Mouse (Mus musculus): ENCODE measurements at regions not wholly inside any gene's neighbourhood (a gene's known extent, or its start where the extent isn't known, plus 50 kb on each side); places are given as distances from the start of the nearest gene placed in this dataset.
A peak's percentile ranks its signal among the peaks of the same experiment; 100 is the strongest.

- DNase-seq (ENCODE audit: low read depth, low spot score), result no peak
Measured at GRCm38 (mm10) chr14:29784506-29784905, 62.8 kb upstream of the Cacna2d3 start.

- DNase-seq (ENCODE audit: low read depth, low spot score), result no peak
Measured at GRCm38 (mm10) chr14:29786431-29786830, 64.8 kb upstream of the Cacna2d3 start.

DNA sequence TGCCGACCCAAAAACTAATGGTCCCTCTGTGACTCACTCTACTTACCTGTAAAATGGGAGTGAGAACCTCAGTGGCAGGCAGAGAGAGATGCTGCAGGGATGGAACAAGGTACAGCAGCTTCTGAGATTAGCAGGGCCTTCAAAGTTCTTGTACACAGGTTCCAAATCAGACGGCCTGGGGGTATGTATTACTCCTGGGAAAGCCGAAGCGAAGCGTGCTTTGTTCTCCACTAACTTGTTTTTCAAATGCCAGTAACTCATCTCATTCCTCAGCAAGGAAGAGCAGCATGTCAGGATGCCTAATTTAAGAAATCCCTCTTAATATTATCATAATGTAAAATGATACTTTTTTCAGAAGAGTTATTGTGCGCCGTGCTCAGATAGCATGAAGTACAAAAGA, 66.1 kb upstream of the Cacna2d3 start:
- DNase-seq (ENCODE audit: low read depth, low spot score), result no peak

DNA sequence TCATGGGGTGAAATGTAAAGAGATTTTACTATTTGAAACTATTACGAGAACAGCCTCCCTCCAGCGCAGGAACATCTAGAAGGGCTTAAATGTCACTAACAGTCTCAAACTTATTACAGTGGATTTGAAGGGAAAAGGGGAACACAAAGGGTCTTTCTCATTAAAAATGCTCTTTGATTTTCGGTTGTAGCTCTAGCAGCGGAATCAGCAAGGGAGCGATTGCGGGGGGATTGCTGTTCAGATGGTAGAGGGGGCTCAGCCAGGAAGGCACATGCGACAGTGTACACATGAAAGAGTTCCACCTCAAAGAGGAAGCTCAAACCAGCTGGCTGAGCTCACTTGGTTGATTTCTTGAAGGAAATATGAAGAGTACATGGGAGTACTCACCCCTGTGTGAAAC, 66.7 kb upstream of the Cacna2d3 start:
- no peak for DNase-seq (ENCODE audit: low read depth, low spot score)

DNA sequence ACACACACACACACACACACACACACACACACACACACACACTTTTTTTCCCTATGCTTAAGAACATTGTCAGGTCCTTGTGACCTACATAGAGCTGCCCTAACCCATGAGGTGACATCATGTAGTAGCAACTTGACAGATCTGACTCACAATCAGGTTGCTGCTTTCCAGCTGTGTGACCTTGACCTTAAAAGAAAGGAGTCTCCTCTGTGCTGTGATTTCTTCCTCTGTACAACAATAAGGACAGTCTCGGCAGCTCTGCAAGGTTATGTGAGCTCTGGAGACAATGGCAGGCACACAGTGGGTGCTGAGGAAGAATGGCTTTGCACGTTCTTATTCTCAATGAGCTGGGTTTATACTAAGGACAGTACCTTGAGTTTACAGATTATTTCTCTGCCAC, 73.7 kb upstream of the Cacna2d3 start:
- DNase-seq (ENCODE audit: low read depth, low spot score), result no peak

DNA sequence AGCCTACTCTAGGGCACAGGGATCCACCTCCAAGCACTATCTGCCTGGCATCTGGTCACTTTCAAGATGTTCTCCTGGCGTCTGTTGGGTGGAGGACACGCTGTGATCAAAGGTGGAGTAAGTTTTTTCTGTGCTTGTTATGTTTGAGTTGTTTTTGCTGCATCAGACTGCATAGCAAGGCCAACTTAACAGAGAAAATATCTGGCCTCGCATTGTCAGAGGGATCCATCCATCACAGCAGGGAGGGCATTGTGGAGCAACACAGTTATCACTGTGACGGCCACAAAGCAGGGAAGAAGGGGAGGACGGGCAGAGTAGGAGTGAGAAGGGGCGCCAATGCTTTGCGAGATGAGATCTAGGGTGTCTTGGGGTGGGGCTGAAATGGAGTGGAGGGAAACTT, 74.7 kb upstream of the Cacna2d3 start:
- DNase-seq (ENCODE audit: low read depth, low spot score), result no peak

- no peak for DNase-seq (ENCODE audit: low read depth, low spot score)
Measured at GRCm38 (mm10) chr14:29799852-29800251, 78.2 kb upstream of the Cacna2d3 start.

DNA sequence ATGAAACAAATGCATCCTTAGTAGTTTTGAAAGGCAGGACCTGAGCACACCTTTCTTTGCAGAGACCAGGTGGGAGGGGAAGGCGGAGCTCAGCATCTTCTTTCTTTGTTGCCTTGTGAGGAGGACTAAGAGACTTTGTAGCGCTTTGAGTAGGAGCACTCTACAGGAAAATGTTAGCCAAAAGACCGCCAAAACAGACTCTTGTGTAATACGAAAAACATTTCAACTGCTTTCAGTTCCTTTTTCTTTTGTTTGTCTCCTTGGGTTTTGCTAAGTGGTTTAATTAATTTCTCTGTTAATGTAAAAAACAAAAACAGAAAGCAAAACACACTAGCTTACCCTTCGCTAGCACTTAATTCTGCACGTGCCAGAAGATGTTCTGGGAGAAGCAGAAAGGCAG, 83.6 kb upstream of the Cacna2d3 start:
- no peak for DNase-seq (ENCODE audit: low read depth, low spot score)

GRCm38 (mm10) chr14:29807881-29808280, 86.2 kb upstream of the Cacna2d3 start:
- no peak for DNase-seq (ENCODE audit: low read depth, low spot score)

DNA sequence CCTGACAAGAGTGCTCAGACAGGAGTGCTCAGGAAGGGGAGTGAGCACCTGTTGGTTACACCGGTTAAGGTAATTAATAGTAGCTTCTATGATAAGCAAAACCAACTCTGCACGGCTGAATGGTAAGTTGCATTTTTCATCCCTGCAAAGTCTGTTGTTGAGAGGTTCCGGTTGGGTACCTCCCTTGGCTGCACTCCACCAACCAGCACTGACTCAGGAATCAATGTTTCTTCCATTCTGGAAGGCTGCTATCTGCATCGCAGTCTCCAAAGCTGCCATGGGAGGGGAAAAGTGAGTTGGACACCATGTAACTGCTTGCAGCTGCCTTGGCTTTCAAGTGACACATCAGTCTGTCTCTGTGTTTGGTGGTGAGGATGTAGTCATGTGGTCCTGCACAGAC, 93.0 kb upstream of the Cacna2d3 start:
- DNase-seq (ENCODE audit: low read depth, low spot score), result peak; percentile 21

DNA sequence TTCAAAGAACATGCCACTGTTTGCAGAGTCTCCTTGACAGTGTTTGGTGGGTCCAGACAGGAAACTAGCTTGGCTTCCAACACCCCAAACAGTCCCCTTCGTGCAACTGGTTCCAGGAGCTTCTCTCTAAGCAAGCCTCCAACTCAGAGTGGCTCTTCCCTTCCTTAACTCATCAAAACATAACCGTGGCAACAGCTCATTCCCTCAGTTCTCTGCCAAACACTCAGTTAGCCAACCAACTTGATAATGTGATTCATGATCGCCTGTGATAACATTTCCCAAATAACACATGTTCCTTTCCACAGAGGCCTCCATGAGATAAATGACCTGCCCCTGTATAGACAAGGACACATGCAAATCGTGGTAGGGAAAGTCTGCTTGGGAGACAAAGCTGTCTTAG, 95.9 kb upstream of the Cacna2d3 start:
- no peak for DNase-seq (ENCODE audit: low read depth, low spot score)

DNA sequence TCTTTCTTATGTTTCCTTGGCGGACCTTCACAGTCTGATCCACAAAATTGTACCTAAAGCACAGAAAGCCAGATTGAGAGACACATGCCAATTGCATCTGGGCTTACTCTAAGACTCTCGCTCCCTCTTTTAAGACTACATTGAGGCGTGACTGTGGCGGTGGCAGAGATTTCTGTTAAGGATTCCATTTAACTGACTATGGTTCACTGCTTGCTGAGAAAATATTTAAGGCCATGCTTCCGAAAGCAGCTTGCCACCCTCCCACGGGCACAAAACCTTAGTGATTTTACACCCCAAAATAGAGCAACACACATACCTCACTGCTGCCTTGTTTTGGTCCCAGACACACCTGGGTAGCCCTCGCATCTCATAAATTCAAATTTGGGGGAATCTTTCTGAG, 96.6 kb upstream of the Cacna2d3 start:
- DNase-seq (ENCODE audit: low read depth, low spot score), result peak; percentile 69

GRCm38 (mm10) chr14:29818751-29819150, 97.1 kb upstream of the Cacna2d3 start:
- peak; percentile 49 for DNase-seq (ENCODE audit: low read depth, low spot score)

DNA sequence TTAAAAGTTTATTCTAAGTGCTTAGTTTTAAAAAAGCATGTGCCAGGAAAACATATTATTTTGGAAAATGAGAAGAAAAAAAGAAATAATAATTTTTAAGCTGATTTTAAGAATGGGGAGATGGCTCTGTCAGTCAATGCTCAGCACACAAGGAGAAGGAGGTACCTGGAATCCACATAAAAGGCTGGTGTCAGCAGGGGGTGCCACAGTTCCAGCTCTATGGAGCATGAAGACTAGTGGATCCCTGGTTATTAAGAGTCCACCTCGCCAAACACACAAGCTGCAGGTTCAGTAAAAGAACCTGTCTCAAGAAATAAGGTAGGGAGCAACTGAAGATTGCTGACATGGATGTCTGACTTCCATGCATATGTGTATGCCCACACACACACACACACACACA, 115.4 kb upstream of the Cacna2d3 start:
- DNase-seq (ENCODE audit: low read depth, low spot score), result no peak

- no peak for DNase-seq (ENCODE audit: low read depth, low spot score)
Measured at GRCm38 (mm10) chr14:29839576-29839975, 117.9 kb upstream of the Cacna2d3 start.

- DNase-seq (ENCODE audit: low read depth, low spot score), result no peak
Measured at GRCm38 (mm10) chr14:29841361-29842117, 119.9 kb upstream of the Cacna2d3 start.

DNA sequence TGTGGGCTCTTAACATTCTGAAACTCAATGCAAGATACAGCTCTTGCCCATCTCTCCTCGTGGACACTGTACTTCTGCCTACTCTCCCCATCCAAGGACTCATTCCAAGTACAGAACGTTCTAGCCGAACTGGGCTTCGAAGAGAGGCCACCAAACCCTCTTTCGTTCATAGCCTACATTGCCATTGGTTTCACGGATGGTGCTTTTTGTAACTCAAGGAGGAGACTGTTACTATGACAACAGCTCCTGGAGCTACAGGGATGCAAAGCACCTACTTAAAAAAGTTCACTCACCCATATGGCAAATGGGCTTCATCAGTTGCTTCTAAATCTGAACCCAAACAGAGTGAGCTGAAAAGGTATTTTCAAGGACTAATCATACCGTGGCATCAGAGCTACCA, 120.4 kb upstream of the Selenok start:
- peak; percentile 70 for DNase-seq (ENCODE audit: low read depth, low spot score)

DNA sequence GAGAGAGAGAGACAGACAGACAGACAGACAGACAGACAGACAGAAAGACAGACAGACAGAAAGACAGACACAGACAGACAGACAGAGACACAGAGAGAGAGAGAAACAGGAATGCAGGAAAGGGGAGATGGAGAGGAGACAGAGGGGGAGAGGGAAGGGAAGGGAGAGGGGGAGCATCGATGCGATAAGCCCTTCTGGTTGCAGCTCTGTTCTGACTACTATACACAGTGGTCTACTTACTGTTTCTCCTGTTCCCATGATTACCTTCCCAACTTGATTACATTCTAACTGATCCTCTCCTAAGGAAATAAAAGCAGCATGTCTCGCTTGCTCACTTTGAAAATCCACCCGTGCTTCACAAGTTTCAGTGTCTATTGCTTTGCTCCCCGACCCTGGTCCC, 116.8 kb upstream of the Selenok start:
- no peak for DNase-seq (ENCODE audit: low read depth, low spot score)

DNA sequence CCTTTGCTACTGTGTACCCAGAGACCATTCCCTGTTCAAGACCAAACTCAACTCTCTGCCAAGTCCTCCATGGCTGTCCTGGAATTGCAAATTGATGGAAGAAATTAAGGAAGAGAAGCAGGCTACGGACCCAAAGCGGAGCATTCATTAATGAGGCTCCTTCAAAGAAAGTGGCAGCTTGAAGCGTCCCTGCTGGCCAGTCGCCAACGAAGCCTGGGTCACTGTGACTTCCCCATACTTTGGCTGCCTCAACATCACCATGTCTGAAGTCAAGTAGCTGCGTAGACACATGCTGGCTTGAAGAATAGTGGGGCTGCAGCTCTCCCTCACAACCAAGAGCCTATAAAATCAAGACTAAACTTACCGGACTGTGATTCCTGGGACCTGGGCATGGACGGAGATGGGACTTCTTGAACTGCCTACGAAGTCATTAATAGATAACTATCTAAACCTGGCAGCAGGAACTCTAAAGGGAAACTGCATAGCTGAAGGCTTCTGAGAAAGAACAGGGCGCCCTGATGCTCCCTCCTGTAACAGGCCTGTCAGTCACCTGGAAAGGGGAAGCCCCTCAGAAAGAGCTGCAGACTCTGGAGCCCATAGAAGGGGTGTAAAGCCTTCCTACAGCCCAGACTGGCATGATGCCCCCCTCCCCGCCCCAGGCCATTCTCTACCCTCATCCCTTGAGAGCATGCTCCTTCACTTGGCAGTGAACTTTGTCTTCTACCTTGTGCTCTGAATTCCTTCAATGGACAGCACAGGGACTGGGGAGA, 116.0 kb upstream of the Selenok start:
- DNase-seq (ENCODE audit: low read depth, low spot score), result no peak

DNA sequence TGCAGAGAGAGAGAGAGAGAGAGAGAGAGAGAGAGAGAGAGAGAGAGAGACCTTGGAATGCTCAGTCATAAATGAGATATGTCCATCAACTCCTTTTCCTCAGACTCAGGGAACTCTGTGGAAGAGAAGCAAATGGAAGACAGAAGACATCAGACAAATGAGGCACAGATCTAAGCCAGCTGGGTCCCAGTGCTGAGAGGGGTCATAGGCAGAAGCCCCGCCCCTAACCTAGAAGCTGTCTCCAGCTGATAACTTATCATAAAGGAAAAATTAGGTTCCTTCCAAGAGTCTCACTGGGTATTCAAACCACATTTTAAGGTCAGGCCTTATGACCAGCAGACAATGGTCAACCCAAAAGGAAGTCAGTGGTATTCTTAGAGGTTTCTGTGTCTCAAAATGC, 106.1 kb upstream of the Selenok start:
- DNase-seq (ENCODE audit: low read depth, low spot score), result no peak

DNA sequence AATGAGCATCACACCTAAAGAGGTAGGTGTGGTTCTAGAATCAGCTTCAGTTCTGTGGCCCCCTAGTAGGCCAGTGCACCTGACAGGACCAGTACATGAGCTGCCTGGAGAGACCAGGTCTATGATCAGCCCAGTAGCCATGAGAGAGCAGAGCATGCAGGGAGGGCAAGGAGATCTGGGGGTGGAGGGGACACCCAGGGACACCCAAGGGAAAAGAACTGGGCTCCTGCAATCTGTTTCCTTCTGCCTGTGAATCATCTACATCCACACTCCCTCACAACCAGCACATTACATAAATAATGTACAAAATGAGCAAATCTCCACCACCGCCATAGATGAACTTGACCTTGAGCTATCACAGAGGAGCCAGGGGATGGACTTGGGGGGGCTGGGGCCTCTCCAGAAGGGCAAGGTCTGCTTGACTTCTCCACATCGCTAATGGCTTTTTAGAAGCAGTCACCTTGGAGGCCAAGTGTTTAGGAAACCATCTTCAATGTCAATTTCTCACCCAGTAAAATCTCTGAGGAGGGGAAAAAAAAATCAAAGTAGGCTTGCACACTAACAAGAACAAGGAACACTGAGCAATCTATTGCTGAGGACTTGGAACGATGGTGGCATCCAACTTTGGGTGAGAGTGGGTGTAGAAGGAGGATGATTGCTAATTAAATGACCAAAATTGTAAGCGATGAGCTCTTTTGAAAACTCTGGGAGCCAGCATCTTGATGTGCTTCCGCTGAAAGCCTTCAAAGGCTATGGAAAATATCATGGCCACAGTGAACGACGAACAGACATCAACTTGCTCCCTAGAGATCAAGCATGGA, 101.4 kb upstream of the Selenok start:
- peak; percentile 77 for DNase-seq (ENCODE audit: low read depth, low spot score)

- DNase-seq (ENCODE audit: low read depth, low spot score), result no peak
Measured at GRCm38 (mm10) chr14:29867311-29867710, 100.8 kb upstream of the Selenok start.
